Mouse (Mus musculus): ENCODE data around the gene Msmo1.

DNA sequence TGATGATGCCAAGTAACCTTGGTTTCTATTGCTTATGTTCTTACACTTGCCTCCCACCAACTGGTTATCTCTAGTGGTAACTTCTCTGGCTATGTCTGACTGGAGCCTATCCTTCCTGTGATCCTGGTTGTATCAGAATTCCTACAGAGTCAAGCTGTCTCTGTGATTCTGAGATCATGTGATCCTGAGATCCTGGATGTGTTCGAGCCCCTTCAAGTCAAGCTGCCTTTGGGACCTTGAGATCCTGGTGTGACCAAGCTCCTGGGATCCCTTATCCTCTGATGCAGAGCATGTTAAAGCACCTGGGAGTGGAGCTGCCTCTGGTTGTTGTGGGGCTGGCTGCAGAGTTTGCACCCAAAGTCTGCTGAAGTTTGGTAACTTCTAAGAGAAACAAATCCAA is 30.4 kb downstream of the Msmo1 start:
- TF ChIP-seq CTCF (IDR thresholded peaks at IDR 0.05; ENCODE audit: low read depth, low read length) (no peak), POLR2A (IDR thresholded peaks at IDR 0.05; ENCODE audit: extremely low read depth, insufficient read depth, low read length) (no peak)

Measured in liver, adult 2 months (tissue).